Mouse (Mus musculus): ENCODE measurements around the gene Cib3. TPM values are rescaled to one million over a fixed set of nuclear protein-coding genes. Genes with fewer than 3 reads are reported as not detected.

Gene Cib3
- polyA plus RNA-seq, 1 experiment from 2014 or later: not detected

DNA sequence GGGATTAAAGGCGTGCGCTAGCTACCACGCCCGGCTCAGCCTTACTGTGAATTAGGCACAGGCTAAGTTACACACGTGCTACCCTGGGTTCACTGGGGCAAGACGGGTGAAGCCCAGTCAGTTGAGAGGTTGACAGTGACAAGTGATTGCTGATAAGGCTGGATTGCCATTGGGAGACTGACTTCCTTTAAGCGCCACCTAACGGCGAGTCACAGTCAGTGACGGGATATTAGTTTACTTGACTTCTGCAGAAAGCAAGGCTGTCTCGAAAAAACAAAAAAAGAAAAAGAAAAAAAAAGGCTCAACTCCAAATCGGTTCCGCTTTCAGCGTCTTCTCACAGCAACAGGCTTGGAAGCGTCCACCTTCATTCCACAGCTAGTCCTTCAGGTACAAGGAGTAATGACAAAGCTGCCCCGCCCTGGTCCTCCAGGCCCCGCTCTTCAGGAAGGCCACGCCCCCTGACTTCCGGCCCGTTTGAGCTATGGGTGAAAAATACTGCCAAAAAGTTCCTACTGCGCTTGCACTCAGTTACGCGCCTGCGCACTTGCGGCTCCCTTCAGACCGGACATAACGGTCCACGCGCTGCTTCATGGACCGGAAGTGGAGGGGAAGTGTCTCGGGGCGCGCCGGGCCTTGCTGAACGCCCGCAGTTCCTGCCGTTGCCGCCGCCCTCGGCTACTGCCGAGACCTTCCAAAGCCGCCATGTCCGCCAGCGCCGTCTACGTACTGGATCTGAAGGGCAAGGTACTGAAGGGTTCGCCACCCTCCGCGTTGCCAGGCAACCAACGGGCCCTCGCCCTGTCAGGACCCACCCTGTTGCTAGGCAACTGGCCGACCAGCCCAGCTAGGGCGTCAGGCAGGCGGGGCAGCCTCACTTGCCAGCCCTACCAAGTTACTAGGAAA lies 27.1 kb upstream of the Cib3 start, which contains the start of gene Ap1m1:
Gene Ap1m1 (plus strand): TSS at position 520 of the 904 bp plus-strand sequence.
- Histone ChIP-seq H3K27me3 (ENCODE audit: insufficient read depth, low read length) (no peaks in the 10 kb centered on the region), H3K4me2 (ENCODE audit: low read depth, low read length) (peak within 1 kb of the TSS; percentile 88), H3K4me1 (ENCODE audit: insufficient read depth) (peaks cover 34% of the 10 kb centered on the region), H3K9me3 (ENCODE audit: low read length) (no peaks in the 10 kb centered on the region), H3K36me3 (replicated peaks; ENCODE audit: insufficient read depth, low read length) (peaks cover 10% of the 10 kb centered on the region), H3K9ac (replicated peaks) (peak within 1 kb of the TSS; percentile 74), H3K4me3 (ENCODE audit: low read depth, low read length) (peak within 1 kb of the TSS; percentile 75), H3K27ac (ENCODE audit: low read depth) (peak within 1 kb of the TSS; percentile 80)
- ATAC-seq (peak; percentile 90), DNase-seq (peak; percentile 99)
- WGBS (ENCODE audit: insufficient replicate concordance): under 1% methylated on average over 54 of the region's 54 CpGs
- TF ChIP-seq CTCF (IDR thresholded peaks at IDR 0.05; ENCODE audit: low read depth) (peak; percentile 93), EP300 (IDR thresholded peaks at IDR 0.05; ENCODE audit: low read depth) (peak; percentile 65)

DNA sequence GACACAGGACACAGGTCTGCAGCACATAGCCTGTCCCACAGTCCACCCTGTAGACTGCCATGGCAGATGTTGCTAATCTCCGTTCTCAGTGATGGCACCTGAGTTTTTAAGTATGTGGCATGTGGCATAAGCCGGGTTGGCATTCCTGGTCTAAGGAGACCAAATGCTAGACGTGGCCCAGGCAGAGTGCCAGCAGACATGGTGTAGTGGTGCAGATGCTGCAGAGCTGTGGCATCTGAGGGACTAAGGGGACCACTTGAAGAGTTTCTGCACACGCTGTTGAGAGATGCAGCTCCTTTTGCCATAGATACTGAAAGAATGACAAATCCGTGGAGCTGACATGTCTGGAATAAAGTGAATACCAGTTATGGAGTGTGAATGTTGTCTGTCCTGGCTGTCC lies 10.0 kb upstream of the Cib3 start:
- TF ChIP-seq CTCF (IDR thresholded peaks at IDR 0.05; ENCODE audit: low read depth) (no peak), EP300 (IDR thresholded peaks at IDR 0.05; ENCODE audit: low read depth) (no peak)
- Histone ChIP-seq H3K9me3 (ENCODE audit: low read length) (no peaks in the 10 kb centered on the region), H3K4me2 (ENCODE audit: low read depth, low read length) (no peak overlapping the region), H3K27me3 (ENCODE audit: insufficient read depth, low read length) (no peaks in the 10 kb centered on the region), H3K9ac (replicated peaks) (no peak overlapping the region), H3K4me1 (ENCODE audit: insufficient read depth) (peaks cover 9% of the 10 kb centered on the region; the same call in 1 of the 2 replicates), H3K4me3 (ENCODE audit: low read depth, low read length) (no peak overlapping the region), H3K36me3 (replicated peaks; ENCODE audit: insufficient read depth, low read length) (peaks cover 28% of the 10 kb centered on the region), H3K27ac (ENCODE audit: low read depth) (no peak overlapping the region)
- ATAC-seq (no peak), DNase-seq (no peak)
- 90% methylated on average over 5 of the region's 5 CpGs for WGBS (ENCODE audit: insufficient replicate concordance)

DNA sequence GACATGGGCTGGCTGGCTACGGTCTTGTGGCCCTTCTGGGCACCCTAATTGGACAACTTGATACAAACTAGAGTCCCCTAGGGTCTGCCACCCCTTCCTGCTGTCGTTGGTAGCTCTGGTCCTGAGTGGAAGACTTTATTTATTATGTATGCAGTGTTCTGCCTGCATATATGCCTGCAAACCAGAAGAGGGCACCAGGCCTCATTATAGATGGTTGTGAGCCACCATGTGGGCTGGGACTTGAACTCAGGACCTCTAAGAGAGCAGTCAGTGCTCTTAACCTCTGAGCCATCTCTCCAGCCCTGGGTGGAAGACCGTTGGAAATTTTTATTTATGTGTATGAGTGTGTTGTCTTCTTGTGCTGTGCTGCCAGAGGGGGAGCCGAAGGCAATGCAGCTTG lies 8.1 kb upstream of the Cib3 start:
- peaks cover 28% of the 10 kb centered on the region for H3K36me3 ChIP-seq (replicated peaks; ENCODE audit: insufficient read depth, low read length)
- peak overlapping the region; percentile 82 for H3K4me2 ChIP-seq (ENCODE audit: low read depth, low read length)
- H3K27ac ChIP-seq (ENCODE audit: low read depth): peak overlapping the region; percentile 88; the same call in 1 of the 2 replicates
- TF ChIP-seq EP300 (IDR thresholded peaks at IDR 0.05; ENCODE audit: low read depth): no peak
- peak; percentile 52 for TF ChIP-seq CTCF (IDR thresholded peaks at IDR 0.05; ENCODE audit: low read depth)
- peak overlapping the region; percentile 73 for H3K4me3 ChIP-seq (ENCODE audit: low read depth, low read length)
- WGBS (ENCODE audit: insufficient replicate concordance): 75% methylated on average over 4 of the region's 4 CpGs
- H3K27me3 ChIP-seq (ENCODE audit: insufficient read depth, low read length): no peaks in the 10 kb centered on the region
- no peak for ATAC-seq
- no peaks in the 10 kb centered on the region for H3K9me3 ChIP-seq (ENCODE audit: low read length)
- peaks cover 12% of the 10 kb centered on the region; the same call in 1 of the 2 replicates for H3K4me1 ChIP-seq (ENCODE audit: insufficient read depth)
- DNase-seq: peak; percentile 13
- H3K9ac ChIP-seq (replicated peaks): peak overlapping the region; percentile 80

DNA sequence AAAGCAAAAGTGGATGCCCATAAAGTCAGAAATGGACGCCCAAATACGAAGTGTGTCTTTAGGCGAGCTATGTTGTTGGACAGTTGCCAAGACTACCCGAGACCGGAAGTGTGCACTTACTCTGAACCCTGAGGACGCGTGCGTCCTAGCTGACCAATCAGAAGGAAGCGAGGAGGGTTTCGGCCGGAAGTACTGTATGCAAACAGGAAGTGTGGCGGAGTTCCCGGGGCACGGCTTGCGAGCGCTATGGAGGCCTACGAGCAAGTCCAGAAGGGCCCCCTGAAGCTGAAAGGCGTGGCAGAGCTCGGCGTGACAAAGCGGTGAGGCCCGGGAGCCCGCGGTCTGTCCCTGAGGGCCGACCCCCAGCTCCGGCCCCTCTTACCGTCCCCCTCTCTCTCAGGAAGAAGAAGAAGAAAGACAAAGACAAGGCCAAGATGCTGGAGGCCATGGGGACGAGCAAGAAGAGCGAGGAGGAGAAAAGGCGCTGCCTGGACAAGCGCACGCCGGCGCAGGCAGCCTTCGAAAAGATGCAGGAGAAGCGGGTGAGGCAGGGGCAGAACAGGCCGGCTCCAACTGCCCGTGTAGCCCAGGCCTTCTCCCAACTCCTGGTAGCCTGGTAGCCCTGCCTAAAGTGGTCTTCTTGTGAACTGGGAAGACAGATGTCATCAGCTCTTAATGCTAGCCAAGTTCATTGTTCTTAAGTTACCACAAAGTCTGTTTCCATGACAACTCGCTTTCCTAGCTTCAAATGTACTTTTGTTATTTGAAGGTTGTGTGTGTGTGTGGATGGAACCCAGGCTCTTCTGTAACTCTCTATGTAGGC lies 7.1 kb upstream of the Cib3 start, which contains the start of gene Fam32a:
Gene Fam32a (plus strand): TSS at position 190 of the 823 bp plus-strand sequence.
- peaks cover 12% of the 10 kb centered on the region; the same call in 1 of the 2 replicates for H3K4me1 ChIP-seq (ENCODE audit: insufficient read depth)
- H3K27ac ChIP-seq (ENCODE audit: low read depth): peak within 1 kb of the TSS; percentile 88
- peak within 1 kb of the TSS; percentile 82 for H3K4me2 ChIP-seq (ENCODE audit: low read depth, low read length)
- no peak for TF ChIP-seq CTCF (IDR thresholded peaks at IDR 0.05; ENCODE audit: low read depth)
- peak; percentile 47; the same call in 1 of the 2 replicates for TF ChIP-seq EP300 (IDR thresholded peaks at IDR 0.05; ENCODE audit: low read depth)
- peak within 1 kb of the TSS; percentile 80 for H3K9ac ChIP-seq (replicated peaks)
- DNase-seq (peak; percentile 94), ATAC-seq (peak; percentile 95)
- peaks cover 28% of the 10 kb centered on the region for H3K36me3 ChIP-seq (replicated peaks; ENCODE audit: insufficient read depth, low read length)
- peak within 1 kb of the TSS; percentile 73 for H3K4me3 ChIP-seq (ENCODE audit: low read depth, low read length)
- no peaks in the 10 kb centered on the region for H3K27me3 ChIP-seq (ENCODE audit: insufficient read depth, low read length)
- H3K9me3 ChIP-seq (ENCODE audit: low read length): no peaks in the 10 kb centered on the region
- WGBS (ENCODE audit: insufficient replicate concordance): 7% methylated on average over 39 of the region's 39 CpGs

DNA sequence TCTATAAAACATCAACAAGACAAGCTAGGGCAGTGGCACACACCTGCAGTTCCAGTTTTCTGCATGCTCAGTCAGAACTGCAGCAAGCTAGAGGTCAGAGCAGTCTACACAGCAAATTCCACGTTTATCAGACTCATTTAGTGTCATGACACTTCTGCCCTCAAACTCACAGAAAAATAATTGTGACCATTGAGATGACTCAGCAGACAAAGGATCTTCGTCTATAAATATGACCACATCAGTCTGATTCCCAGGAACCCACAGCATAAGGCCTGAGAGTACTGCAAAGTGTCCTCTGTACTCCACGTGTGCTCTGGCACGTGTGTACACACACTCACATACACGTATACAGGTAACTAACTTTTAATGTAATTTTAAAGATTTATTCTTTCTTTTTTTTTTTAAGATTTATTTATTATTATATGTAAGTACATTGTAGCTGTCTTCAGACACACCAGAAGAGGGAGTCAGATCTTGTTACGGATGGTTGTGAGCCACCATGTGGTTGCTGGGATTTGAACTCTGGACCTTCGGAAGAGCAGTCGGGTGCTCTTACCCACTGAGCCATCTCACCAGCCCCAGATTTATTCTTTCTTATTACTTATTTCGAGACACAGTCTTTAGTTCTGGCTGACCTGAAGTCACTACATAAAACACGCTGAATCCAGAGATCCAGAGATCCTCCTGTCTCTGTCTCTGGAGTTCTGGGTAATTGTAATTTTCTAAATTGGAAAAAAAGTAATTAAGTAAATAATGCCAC lies 6.3 kb upstream of the Cib3 start:
- no peak for ATAC-seq
- peak overlapping the region; percentile 73 for H3K4me3 ChIP-seq (ENCODE audit: low read depth, low read length)
- H3K4me1 ChIP-seq (ENCODE audit: insufficient read depth): peaks cover 12% of the 10 kb centered on the region; the same call in 1 of the 2 replicates
- WGBS (ENCODE audit: insufficient replicate concordance): 66% methylated on average over 9 of the region's 10 CpGs
- H3K4me2 ChIP-seq (ENCODE audit: low read depth, low read length): peak overlapping the region; percentile 82
- no peak for DNase-seq
- no peak for TF ChIP-seq EP300 (IDR thresholded peaks at IDR 0.05; ENCODE audit: low read depth)
- TF ChIP-seq CTCF (IDR thresholded peaks at IDR 0.05; ENCODE audit: low read depth): no peak
- H3K9ac ChIP-seq (replicated peaks): no peak overlapping the region
- H3K27me3 ChIP-seq (ENCODE audit: insufficient read depth, low read length): no peaks in the 10 kb centered on the region
- H3K9me3 ChIP-seq (ENCODE audit: low read length): no peaks in the 10 kb centered on the region
- H3K36me3 ChIP-seq (replicated peaks; ENCODE audit: insufficient read depth, low read length): peaks cover 25% of the 10 kb centered on the region
- H3K27ac ChIP-seq (ENCODE audit: low read depth): peak overlapping the region; percentile 35; the same call in 1 of the 2 replicates
